Mouse (Mus musculus): ENCODE results near the gene Gm49325. TPM values are rescaled to one million over a fixed set of nuclear protein-coding genes. Genes with fewer than 3 reads are reported as not detected.

Gene Gm49325
- total RNA-seq, 1 experiment, result 5.4 TPM

- in situ Hi-C loops (cut with MboI; ENCODE audit: low sequenced_read_pairs in 2 of 2, unreplicated experiment in 2 of 2), result no loop called here
- H3K27ac ChIP-seq (ENCODE audit: insufficient read depth, low read depth, low read length, poor library complexity, severe bottlenecking), result no peak overlapping the region
- H3K4me3 ChIP-seq (ENCODE audit: insufficient read depth in 1 of 2, low read depth in 1 of 2, low read length in 2 of 2, poor library complexity in 1 of 2, severe bottlenecking in 1 of 2), result no peak overlapping the region
- no peaks in the 10 kb centered on the region for H3K4me1 ChIP-seq (ENCODE audit: control insufficient read depth in 2 of 2, insufficient read depth in 2 of 2, low read length in 2 of 2, poor library complexity in 1 of 2)
- TF ChIP-seq HCFC1 (IDR thresholded peaks at IDR 0.05; ENCODE audit: borderline replicate concordance, insufficient read depth, low read length) (no peak), MAFK (IDR thresholded peaks at IDR 0.05; ENCODE audit: insufficient read depth, low read depth, low read length) (no peak), CHD2 (IDR thresholded peaks at IDR 0.05; ENCODE audit: low read depth, low read length) (no peak), ZC3H11A (IDR thresholded peaks at IDR 0.05; ENCODE audit: borderline replicate concordance, low read depth, low read length) (no peak), ZNF384 (IDR thresholded peaks at IDR 0.05; ENCODE audit: low read depth, low read length) (no peak)
- H3K9ac ChIP-seq (ENCODE audit: insufficient read depth, low read depth, low read length, poor library complexity, severe bottlenecking), result no peak overlapping the region
- H3K36me3 ChIP-seq (ENCODE audit: control insufficient read depth, insufficient read depth, low read length, poor library complexity, severe bottlenecking), result peaks cover 28% of the 10 kb centered on the region
- DNase-seq (ENCODE audit: low read depth, low spot score), result no peak
- H3K9me3 ChIP-seq (ENCODE audit: control insufficient read depth, insufficient read depth, low read depth, low read length), result no peaks in the 10 kb centered on the region
Observed at GRCm38 (mm10) chr10:77634452-77635231, 28.6 kb downstream of the Gm49325 start.

DNA sequence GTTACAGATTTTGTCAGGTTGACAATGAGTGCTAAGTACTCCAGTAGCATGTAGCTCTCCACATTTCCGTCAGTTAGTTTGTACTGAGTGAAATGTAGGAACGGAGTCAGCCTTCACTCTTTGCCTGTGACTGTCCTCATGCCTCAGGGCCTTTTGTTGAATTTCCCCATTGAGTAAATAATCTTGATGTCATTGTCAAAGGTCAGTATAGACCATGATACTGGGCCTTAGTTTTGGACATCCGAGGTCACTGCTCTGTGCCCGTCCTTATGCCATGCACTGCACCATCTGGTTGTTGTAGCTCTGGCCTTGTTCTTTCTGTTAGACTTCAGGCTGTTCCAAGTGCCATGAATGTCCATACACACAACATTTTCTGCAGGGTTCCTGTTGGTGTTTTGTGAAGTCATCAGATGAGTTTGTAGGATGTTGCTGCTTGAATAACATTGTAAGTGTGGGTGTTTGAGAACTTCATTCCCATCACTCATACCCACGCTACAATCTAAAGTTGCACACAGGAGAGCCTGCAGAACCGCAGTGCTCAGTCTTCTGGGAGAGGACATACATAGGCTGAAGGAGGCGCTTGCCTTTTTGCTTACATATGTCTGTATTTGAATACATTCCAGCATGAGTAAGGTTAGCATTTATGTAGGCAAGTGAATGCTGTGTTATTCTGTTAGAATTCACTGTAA is 30.4 kb downstream of the Gm49325 start:
- H3K9me3 ChIP-seq (ENCODE audit: control insufficient read depth, insufficient read depth, low read depth, low read length), result no peaks in the 10 kb centered on the region
- H3K4me3 ChIP-seq (ENCODE audit: insufficient read depth in 1 of 2, low read depth in 1 of 2, low read length in 2 of 2, poor library complexity in 1 of 2, severe bottlenecking in 1 of 2), result no peak overlapping the region
- TF ChIP-seq ZC3H11A (IDR thresholded peaks at IDR 0.05; ENCODE audit: borderline replicate concordance, low read depth, low read length), result no peak
- no peak for TF ChIP-seq MAFK (IDR thresholded peaks at IDR 0.05; ENCODE audit: insufficient read depth, low read depth, low read length)
- no peak for TF ChIP-seq HCFC1 (IDR thresholded peaks at IDR 0.05; ENCODE audit: borderline replicate concordance, insufficient read depth, low read length)
- TF ChIP-seq CHD2 (IDR thresholded peaks at IDR 0.05; ENCODE audit: low read depth, low read length), result no peak
- TF ChIP-seq ZNF384 (IDR thresholded peaks at IDR 0.05; ENCODE audit: low read depth, low read length), result no peak
- no peak overlapping the region for H3K9ac ChIP-seq (ENCODE audit: insufficient read depth, low read depth, low read length, poor library complexity, severe bottlenecking)
- in situ Hi-C loops (cut with MboI; ENCODE audit: low sequenced_read_pairs in 2 of 2, unreplicated experiment in 2 of 2), result no loop called here
- no peak for DNase-seq (ENCODE audit: low read depth, low spot score)
- peaks cover 30% of the 10 kb centered on the region for H3K36me3 ChIP-seq (ENCODE audit: control insufficient read depth, insufficient read depth, low read length, poor library complexity, severe bottlenecking)
- H3K4me1 ChIP-seq (ENCODE audit: control insufficient read depth in 2 of 2, insufficient read depth in 2 of 2, low read length in 2 of 2, poor library complexity in 1 of 2), result no peaks in the 10 kb centered on the region
- no peak overlapping the region for H3K27ac ChIP-seq (ENCODE audit: insufficient read depth, low read depth, low read length, poor library complexity, severe bottlenecking)

GRCm38 (mm10) chr10:77638956-77639355 is 33.0 kb downstream of the Gm49325 start:
- TF ChIP-seq CHD2 (IDR thresholded peaks at IDR 0.05; ENCODE audit: low read depth, low read length) (no peak), HCFC1 (IDR thresholded peaks at IDR 0.05; ENCODE audit: borderline replicate concordance, insufficient read depth, low read length) (no peak), ZNF384 (IDR thresholded peaks at IDR 0.05; ENCODE audit: low read depth, low read length) (no peak), MAFK (IDR thresholded peaks at IDR 0.05; ENCODE audit: insufficient read depth, low read depth, low read length) (no peak), ZC3H11A (IDR thresholded peaks at IDR 0.05; ENCODE audit: borderline replicate concordance, low read depth, low read length) (no peak)

GRCm38 (mm10) chr10:77643160-77643559 is 37.2 kb downstream of the Gm49325 start:
- Histone ChIP-seq H3K4me1 (ENCODE audit: control insufficient read depth in 2 of 2, insufficient read depth in 2 of 2, low read length in 2 of 2, poor library complexity in 1 of 2) (no peaks in the 10 kb centered on the region), H3K4me3 (ENCODE audit: insufficient read depth in 1 of 2, low read depth in 1 of 2, low read length in 2 of 2, poor library complexity in 1 of 2, severe bottlenecking in 1 of 2) (no peak overlapping the region), H3K9me3 (ENCODE audit: control insufficient read depth, insufficient read depth, low read depth, low read length) (no peaks in the 10 kb centered on the region), H3K9ac (ENCODE audit: insufficient read depth, low read depth, low read length, poor library complexity, severe bottlenecking) (no peak overlapping the region), H3K36me3 (ENCODE audit: control insufficient read depth, insufficient read depth, low read length, poor library complexity, severe bottlenecking) (peaks cover 36% of the 10 kb centered on the region), H3K27ac (ENCODE audit: insufficient read depth, low read depth, low read length, poor library complexity, severe bottlenecking) (no peak overlapping the region)
- TF ChIP-seq ZNF384 (IDR thresholded peaks at IDR 0.05; ENCODE audit: low read depth, low read length), result no peak
- no peak for TF ChIP-seq HCFC1 (IDR thresholded peaks at IDR 0.05; ENCODE audit: borderline replicate concordance, insufficient read depth, low read length)
- TF ChIP-seq ZC3H11A (IDR thresholded peaks at IDR 0.05; ENCODE audit: borderline replicate concordance, low read depth, low read length), result no peak
- TF ChIP-seq MAFK (IDR thresholded peaks at IDR 0.05; ENCODE audit: insufficient read depth, low read depth, low read length), result no peak
- no peak for TF ChIP-seq CHD2 (IDR thresholded peaks at IDR 0.05; ENCODE audit: low read depth, low read length)
- no peak for DNase-seq (ENCODE audit: low read depth, low spot score)
- in situ Hi-C loops (cut with MboI; ENCODE audit: low sequenced_read_pairs in 2 of 2, unreplicated experiment in 2 of 2), result no loop called here

More at GRCm38 (mm10) chr10:77638956-77639355, 33.0 kb downstream of the Gm49325 start:
- Histone ChIP-seq H3K4me3 (ENCODE audit: insufficient read depth in 1 of 2, low read depth in 1 of 2, low read length in 2 of 2, poor library complexity in 1 of 2, severe bottlenecking in 1 of 2) (no peak overlapping the region), H3K9me3 (ENCODE audit: control insufficient read depth, insufficient read depth, low read depth, low read length) (no peaks in the 10 kb centered on the region), H3K27ac (ENCODE audit: insufficient read depth, low read depth, low read length, poor library complexity, severe bottlenecking) (no peak overlapping the region), H3K4me1 (ENCODE audit: control insufficient read depth in 2 of 2, insufficient read depth in 2 of 2, low read length in 2 of 2, poor library complexity in 1 of 2) (no peaks in the 10 kb centered on the region), H3K36me3 (ENCODE audit: control insufficient read depth, insufficient read depth, low read length, poor library complexity, severe bottlenecking) (peaks cover 39% of the 10 kb centered on the region), H3K9ac (ENCODE audit: insufficient read depth, low read depth, low read length, poor library complexity, severe bottlenecking) (no peak overlapping the region)
- DNase-seq (ENCODE audit: low read depth, low spot score), result no peak
- in situ Hi-C loops (cut with MboI; ENCODE audit: low sequenced_read_pairs in 2 of 2, unreplicated experiment in 2 of 2), result no loop called here

All from ES-E14 (cell line).